Mouse (Mus musculus) heart, adult 2 months (tissue): ENCODE results near the gene Kcnq1. TPM values are rescaled to one million over a fixed set of nuclear protein-coding genes. Genes with fewer than 3 reads are reported as not detected.

Experiments used
- DNase-seq, 2 experiments: peaks; one replicate each; pipeline ENCODE4 v3.0.0; 2021
- H3K27ac ChIP-seq: fragments of 200-600 bp; 2 replicates; pipeline ENCODE4 v1.8.1; 2022
- H3K27me3 ChIP-seq: fragments of 200-500 bp; 2 replicates; pipeline ENCODE4 v1.6.1; 2012; ENCODE audit warnings: mild to moderate bottlenecking, low read length, inconsistent platforms, mixed read lengths; ENCODE audit not compliant: control insufficient read depth, insufficient read depth
- H3K36me3 ChIP-seq: fragments of 200-500 bp; 2 replicates; pipeline ENCODE4 v1.6.1; 2012; ENCODE audit warnings: low read length, inconsistent platforms; ENCODE audit not compliant: control insufficient read depth, insufficient read depth
- H3K4me1 ChIP-seq: fragments of 200-500 bp; 2 replicates; pipeline ENCODE4 v1.6.1; 2011; ENCODE audit warnings: low read length; ENCODE audit not compliant: control insufficient read depth, insufficient read depth
- H3K4me3 ChIP-seq: fragments of 200-600 bp; 2 replicates; pipeline ENCODE4 v1.8.1; 2022
- H3K79me2 ChIP-seq: fragments of 200-500 bp; replicated peaks from 2 replicates; pipeline ENCODE4 v1.6.1; 2012; ENCODE audit warnings: mild to moderate bottlenecking, inconsistent platforms, low read length, moderate library complexity, mixed read lengths; ENCODE audit not compliant: control insufficient read depth, insufficient read depth
- H3K9ac ChIP-seq: fragments of 200-500 bp; 2 replicates; pipeline ENCODE4 v1.6.1; 2012; ENCODE audit warnings: low read depth, mild to moderate bottlenecking, control low read depth, inconsistent platforms, low read length, mixed read lengths
- CTCF ChIP-seq: fragments of 200-600 bp; IDR thresholded peaks from 2 replicates; pipeline ENCODE4 v1.8.1; 2022; ENCODE audit warnings: antibody characterized with exemption, mild to moderate bottlenecking, moderate library complexity
- EP300 ChIP-seq: fragments of 200-500 bp; IDR thresholded peaks from 2 replicates; pipeline ENCODE4 v1.6.1; 2011; ENCODE audit warnings: low read depth, low read length, control low read depth; ENCODE audit not compliant: insufficient read depth
- POLR2A ChIP-seq: fragments of 200-500 bp; IDR thresholded peaks from 2 replicates; pipeline ENCODE4 v1.6.1; 2011; ENCODE audit warnings: mild to moderate bottlenecking, low read depth, low read length, control low read depth; ENCODE audit not compliant: insufficient read depth
- WGBS: fragments of 180-500 bp; shearing (Covaris S2); methylation state at CpG from one replicate; pipeline ENCODE4 v1.1.7; 2018; 5-methylcytosine and 5-hydroxymethylcytosine counted together
- intact Hi-C: fragments of 180-260 bp; cut with DNase I; formaldehyde crosslinking; loops from one replicate; pipeline ENCODE4 v1.15.1; 2025
- polyA plus RNA-seq: library from polyadenylated mRNA; depleted of rRNA; stranded (reverse); fragments of >200 nt; gene quantifications from 2 replicates; pipeline ENCODE4 v1.2.3, GENCODE M21; 2012
- total RNA-seq, 2 experiments: library from RNA; stranded (reverse); gene quantifications; 2 replicates each; pipeline ENCODE4 v1.2.3; 2021

Gene Kcnq1
- total and polyA plus RNA-seq, 3 experiments, result 32.4 to 42.0 (median 34.2) TPM

DNA sequence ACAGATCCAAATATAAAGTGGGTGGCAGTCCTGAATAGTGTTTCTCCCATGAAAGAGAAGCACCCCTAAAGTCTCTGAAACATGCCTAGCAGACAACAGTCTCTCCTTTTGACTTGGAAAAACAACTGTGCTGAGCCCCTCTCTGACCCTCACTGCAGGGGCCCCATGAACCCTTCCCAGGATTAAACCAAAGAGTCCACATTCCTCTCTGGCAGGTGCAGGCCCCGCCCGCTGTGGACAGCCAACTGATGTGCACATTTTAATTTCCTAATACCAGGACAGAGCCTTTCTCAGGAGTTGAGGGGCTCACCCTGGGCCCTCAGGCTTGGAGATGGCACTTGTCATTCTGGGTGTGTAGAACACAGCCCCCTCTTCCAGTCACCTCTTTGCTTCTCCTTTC lies 148.7 kb downstream of the Kcnq1 start:
- H3K9ac ChIP-seq, result no peak overlapping the region

GRCm38 (mm10) chr7:143261246-143261645 lies 155.1 kb downstream of the Kcnq1 start:
- intact Hi-C loops, result no loop called here
- H3K79me2 ChIP-seq, result no peaks in the 10 kb centered on the region
- no peaks in the 10 kb centered on the region for H3K36me3 ChIP-seq
- H3K9ac ChIP-seq, result no peak overlapping the region
- DNase-seq, result peak in 1 of 2 experiments; percentile 1
- no peaks in the 10 kb centered on the region for H3K27me3 ChIP-seq
- no peak overlapping the region for H3K4me3 ChIP-seq
- no peaks in the 10 kb centered on the region; the same call in 1 of the 2 replicates for H3K4me1 ChIP-seq
- TF ChIP-seq CTCF, result no peak
- TF ChIP-seq POLR2A, result no peak
- no peak for TF ChIP-seq EP300
- H3K27ac ChIP-seq, result no peak overlapping the region

More for the DNA sequence above, 148.7 kb downstream of the Kcnq1 start:
- 98% methylated on average over 2 of the region's 2 CpGs for WGBS
- H3K36me3 ChIP-seq, result no peaks in the 10 kb centered on the region
- H3K27me3 ChIP-seq, result no peaks in the 10 kb centered on the region
- H3K4me1 ChIP-seq, result no peaks in the 10 kb centered on the region
- no peak for TF ChIP-seq POLR2A
- no peak for TF ChIP-seq CTCF
- TF ChIP-seq EP300, result no peak
- H3K79me2 ChIP-seq, result no peaks in the 10 kb centered on the region; the same call in 1 of the 2 replicates
- DNase-seq, result peak in 1 of 2 experiments; percentile 1
- no peak overlapping the region for H3K27ac ChIP-seq
- no peak overlapping the region for H3K4me3 ChIP-seq
- intact Hi-C loops, result loop anchor here (5.0 kb wide), 1 partner anchor 38 kb away; no protein-coding TSS in a partner anchor

DNA sequence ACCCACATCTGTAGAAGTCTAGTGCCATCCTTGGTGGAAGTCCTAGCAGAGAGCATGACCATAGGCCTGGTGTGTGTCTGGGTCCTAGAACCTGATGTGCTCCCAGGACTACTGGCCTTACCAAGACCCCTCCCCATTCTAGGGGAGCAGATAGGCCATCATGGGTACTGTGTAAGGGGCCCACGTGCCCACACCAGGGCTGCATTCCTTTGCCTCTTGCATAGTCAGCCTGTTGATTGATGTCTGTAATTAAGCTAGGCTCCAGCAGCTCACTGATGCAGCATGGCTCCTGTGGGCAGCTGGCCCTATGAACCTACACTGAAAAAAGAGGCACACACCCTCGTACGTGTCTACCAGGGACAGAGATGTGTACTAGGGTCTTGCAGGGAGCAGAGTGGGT lies 157.4 kb downstream of the Kcnq1 start:
- peaks cover 1% of the 10 kb centered on the region for H3K4me1 ChIP-seq
- H3K79me2 ChIP-seq, result no peaks in the 10 kb centered on the region
- peak in 1 of 2 experiments; percentile 1 for DNase-seq
- no peak overlapping the region for H3K9ac ChIP-seq
- no peak overlapping the region for H3K4me3 ChIP-seq
- H3K27ac ChIP-seq, result no peak overlapping the region
- no peaks in the 10 kb centered on the region for H3K27me3 ChIP-seq
- WGBS, result 67% methylated on average over 3 of the region's 3 CpGs
- intact Hi-C loops, result no loop called here
- TF ChIP-seq CTCF (no peak), EP300 (no peak), POLR2A (no peak)
- no peaks in the 10 kb centered on the region for H3K36me3 ChIP-seq

- TF ChIP-seq CTCF, result no peak
- TF ChIP-seq EP300, result no peak
- Histone ChIP-seq H3K9ac (no peak overlapping the region), H3K27me3 (no peaks in the 10 kb centered on the region), H3K27ac (no peak overlapping the region), H3K4me3 (no peak overlapping the region), H3K36me3 (no peaks in the 10 kb centered on the region; the same call in 1 of the 2 replicates), H3K4me1 (peaks cover 1% of the 10 kb centered on the region), H3K79me2 (no peaks in the 10 kb centered on the region)
- intact Hi-C loops, result no loop called here
- 72% methylated on average over 4 of the region's 4 CpGs for WGBS
- peak in 1 of 2 experiments; percentile 2 for DNase-seq
These were observed 157.8 kb downstream of the Kcnq1 start for GRCm38 (mm10) chr7:143263966-143264365.

DNA sequence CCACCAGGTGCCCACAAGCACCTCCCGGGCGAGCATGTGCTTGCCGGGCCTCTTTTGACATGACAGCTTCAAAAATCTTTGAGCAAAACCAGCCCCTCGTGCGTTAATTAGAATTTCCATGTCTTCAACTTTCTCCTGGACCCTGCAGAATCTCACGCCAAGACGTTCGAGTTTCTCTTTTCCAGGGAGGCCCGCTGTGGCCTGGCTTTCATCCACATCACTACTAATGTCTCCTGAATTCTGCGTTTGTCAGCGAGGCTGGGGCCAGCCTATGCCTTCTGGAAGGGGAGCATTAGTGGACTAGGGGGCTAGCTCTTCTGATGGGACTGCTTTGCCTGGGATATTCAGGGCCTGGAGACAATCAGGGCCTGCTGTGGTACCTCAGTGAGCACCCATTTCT lies 159.2 kb downstream of the Kcnq1 start:
- H3K4me1 ChIP-seq, result peaks cover 1% of the 10 kb centered on the region
- WGBS, result 78% methylated on average over 11 of the region's 11 CpGs
- H3K9ac ChIP-seq, result no peak overlapping the region
- H3K79me2 ChIP-seq, result no peaks in the 10 kb centered on the region
- no peaks in the 10 kb centered on the region; the same call in 1 of the 2 replicates for H3K36me3 ChIP-seq
- no peak overlapping the region for H3K4me3 ChIP-seq
- peak in 1 of 2 experiments; percentile 1 for DNase-seq
- TF ChIP-seq EP300 (no peak), POLR2A (no peak), CTCF (no peak)
- intact Hi-C loops, result no loop called here
- no peaks in the 10 kb centered on the region for H3K27me3 ChIP-seq
- H3K27ac ChIP-seq, result no peak overlapping the region

- TF ChIP-seq EP300, result no peak
- no peak for TF ChIP-seq CTCF
- no peak for TF ChIP-seq POLR2A
- no peak overlapping the region for H3K27ac ChIP-seq
- WGBS, result 72% methylated on average over 8 of the region's 8 CpGs
- H3K9ac ChIP-seq, result no peak overlapping the region
- H3K79me2 ChIP-seq, result no peaks in the 10 kb centered on the region
- no peak overlapping the region for H3K4me3 ChIP-seq
- peak in 1 of 2 experiments; percentile 1 for DNase-seq
- peaks cover 1% of the 10 kb centered on the region for H3K4me1 ChIP-seq
- intact Hi-C loops, result no loop called here
- H3K36me3 ChIP-seq, result no peaks in the 10 kb centered on the region; the same call in 1 of the 2 replicates
- H3K27me3 ChIP-seq, result no peaks in the 10 kb centered on the region
These were observed 159.8 kb downstream of the Kcnq1 start for GRCm38 (mm10) chr7:143265829-143266438.
